Mouse (Mus musculus) NIH3T3 (cell line): ENCODE results near the gene Hs2st1.

Experiments
- DNase-seq: peaks from one replicate; pipeline ENCODE4 v3.0.0-alpha.2; 2012; ENCODE audit warnings: low read depth

Gene Hs2st1

GRCm38 (mm10) chr3:144570047-144570815 lies at the start of gene Hs2st1, which contains the start of gene Selenof:
Gene Hs2st1 (minus strand): TSS chr3:144570181.
Gene Selenof (plus strand): TSS chr3:144570304.
- peak; percentile 99 for DNase-seq

GRCm38 (mm10) chr3:144617633-144618180 lies 47.7 kb upstream of the Hs2st1 start:
- no peak for DNase-seq

- peak; percentile 93 for DNase-seq
Measured at GRCm38 (mm10) chr3:144616654-144617425, 46.9 kb upstream of the Hs2st1 start.

- peak; percentile 44 for DNase-seq
Measured at GRCm38 (mm10) chr3:144615459-144615858, 45.5 kb upstream of the Hs2st1 start.

- DNase-seq = no peak
Measured at GRCm38 (mm10) chr3:144614698-144615097, 44.7 kb upstream of the Hs2st1 start.

GRCm38 (mm10) chr3:144614277-144614676 lies 44.3 kb upstream of the Hs2st1 start:
- DNase-seq = no peak

GRCm38 (mm10) chr3:144612382-144612781 lies 42.4 kb upstream of the Hs2st1 start:
- DNase-seq = no peak

GRCm38 (mm10) chr3:144611626-144612271 lies 41.8 kb upstream of the Hs2st1 start:
- DNase-seq = peak; percentile 80

GRCm38 (mm10) chr3:144610759-144611158 lies 40.8 kb upstream of the Hs2st1 start:
- DNase-seq = no peak

- DNase-seq = no peak
Measured at GRCm38 (mm10) chr3:144608090-144608489, 38.1 kb upstream of the Hs2st1 start.

GRCm38 (mm10) chr3:144606449-144606848 lies 36.5 kb upstream of the Hs2st1 start:
- DNase-seq = no peak

- peak; percentile 49 for DNase-seq
Measured at GRCm38 (mm10) chr3:144605811-144606210, 35.8 kb upstream of the Hs2st1 start.

GRCm38 (mm10) chr3:144604205-144604604 lies 34.2 kb upstream of the Hs2st1 start:
- DNase-seq = peak; percentile 84

GRCm38 (mm10) chr3:144603558-144603957 lies 33.6 kb upstream of the Hs2st1 start:
- peak; percentile 48 for DNase-seq

GRCm38 (mm10) chr3:144602819-144603218 lies 32.8 kb upstream of the Hs2st1 start:
- DNase-seq = peak; percentile 50

GRCm38 (mm10) chr3:144602413-144602812 lies 32.4 kb upstream of the Hs2st1 start:
- DNase-seq = no peak

- no peak for DNase-seq
Measured at GRCm38 (mm10) chr3:144597790-144598467, 27.9 kb upstream of the Hs2st1 start.

GRCm38 (mm10) chr3:144597121-144597520 lies 27.1 kb upstream of the Hs2st1 start:
- DNase-seq = no peak

GRCm38 (mm10) chr3:144592992-144593785 lies 23.2 kb upstream of the Hs2st1 start:
- no peak for DNase-seq

- no peak for DNase-seq
Measured at GRCm38 (mm10) chr3:144589189-144589890, 19.4 kb upstream of the Hs2st1 start.
